In genomic region chr9:122110508-122110907, GRCm38 (mm10) we compare ENCODE assay signal across 11 mouse cellular contexts. TPM values are rescaled to one million over a fixed set of nuclear protein-coding genes. Genes with fewer than 3 reads are reported as not detected.
DNase-seq lines count a peak whose midpoint lies in the region; ATAC-seq and TF ChIP-seq lines count a peak whose summit lies in the region.
"Had no signal": no experiment of that assay in that cellular context is flagged by ENCODE, and none has a peak within 500 bp of the region (broad histone marks: within the 10 kb centered on the region; RNA-seq: fewer than 3 reads in every experiment).

No protein-coding gene starts in this region.

- H3K4me1 ChIP-seq in hindbrain, embryonic 15.5 days (replicated peaks) = 0 out of 2 replicates have a peak, but pooled peaks cover 3% of the 10 kb centered on the region
- peaks cover 5% of the 10 kb centered on the region; the same call in 1 of the 2 replicates for H3K4me1 ChIP-seq in hindbrain, embryonic 13.5 days (replicated peaks)
- H3K4me1 ChIP-seq in spleen, adult 2 months (ENCODE audit: control insufficient read depth, insufficient read depth, insufficient read length) = no peaks in the 10 kb centered on the region
- H3K4me1 ChIP-seq in midbrain, embryonic 11.5 days (ENCODE audit: control insufficient read depth, insufficient read depth, low read length) = no peaks in the 10 kb centered on the region

- H3K9ac ChIP-seq in hindbrain, embryonic 15.5 days = no peak overlapping the region
- no peak overlapping the region for H3K9ac ChIP-seq in hindbrain, embryonic 13.5 days
- no peak overlapping the region for H3K9ac ChIP-seq in midbrain, embryonic 11.5 days (ENCODE audit: low read length)
- H3K9ac ChIP-seq: liver, embryonic 15.5 days had no signal

- no peak overlapping the region for H3K4me2 ChIP-seq in hindbrain, embryonic 15.5 days
- no peak overlapping the region for H3K4me2 ChIP-seq in hindbrain, embryonic 13.5 days
- H3K4me2 ChIP-seq in midbrain, embryonic 11.5 days = no peak overlapping the region
- H3K4me2 ChIP-seq: liver, embryonic 15.5 days had no signal

- no peaks in the 10 kb centered on the region for H3K9me3 ChIP-seq in hindbrain, embryonic 15.5 days
- no peaks in the 10 kb centered on the region for H3K9me3 ChIP-seq in hindbrain, embryonic 13.5 days
- H3K9me3 ChIP-seq in midbrain, embryonic 11.5 days (ENCODE audit: control insufficient read depth, low read length) = no peaks in the 10 kb centered on the region
- H3K9me3 ChIP-seq: liver, embryonic 15.5 days had no signal

- no peaks in the 10 kb centered on the region for H3K36me3 ChIP-seq in hindbrain, embryonic 15.5 days
- H3K36me3 ChIP-seq in hindbrain, embryonic 13.5 days = no peaks in the 10 kb centered on the region
- no peaks in the 10 kb centered on the region for H3K36me3 ChIP-seq in spleen, adult 2 months (ENCODE audit: control insufficient read depth, insufficient read depth, low read length)
- no peaks in the 10 kb centered on the region for H3K36me3 ChIP-seq in midbrain, embryonic 11.5 days (ENCODE audit: control insufficient read depth, insufficient read depth, low read length)
- H3K36me3 ChIP-seq: liver, embryonic 15.5 days had no signal

- DNase-seq in left cerebral cortex, adult 2 months (ENCODE audit: extremely low spot score in 1 of 2, low spot score in 2 of 2) = no peak
- DNase-seq in left cerebral cortex, adult 18-20 months (ENCODE audit: low spot score in 2 of 2) = no peak
- no peak for DNase-seq in spleen, adult 2 months (ENCODE audit: low read depth in 1 of 2, low spot score in 2 of 2)
- no peak for DNase-seq in spleen, postnatal 36 days (ENCODE audit: low spot score in 2 of 2)
- no peak for DNase-seq in cerebellum, postnatal 36 days
- DNase-seq in midbrain, embryonic 11.5 days (ENCODE audit: low spot score, missing footprints) = no peak
- DNase-seq: right cerebral cortex, postnatal 14 days; thymus, postnatal 25 days had no signal

- H3K27me3 ChIP-seq in hindbrain, embryonic 15.5 days = no peaks in the 10 kb centered on the region
- H3K27me3 ChIP-seq in hindbrain, embryonic 13.5 days = no peaks in the 10 kb centered on the region
- 0 out of 2 replicates have a peak, but pooled peaks cover 1% of the 10 kb centered on the region for H3K27me3 ChIP-seq in spleen, adult 2 months (ENCODE audit: control insufficient read depth, insufficient read depth, low read length)
- no peaks in the 10 kb centered on the region for H3K27me3 ChIP-seq in midbrain, embryonic 11.5 days (ENCODE audit: control insufficient read depth, insufficient read depth, low read length)

- 85% methylated on average over 6 of the region's 6 CpGs for WGBS in hindbrain, embryonic 15.5 days
- 85% methylated on average over 6 of the region's 6 CpGs for WGBS in hindbrain, embryonic 13.5 days
- 91% methylated on average over 6 of the region's 6 CpGs for WGBS in spleen, adult 2 months
- 84% methylated on average over 6 of the region's 6 CpGs for WGBS in midbrain, embryonic 11.5 days

- intact Hi-C loops in left cerebral cortex, adult 2 months (cut with DNase I) = no loop called here

- TF ChIP-seq CTCF in left cerebral cortex, adult 2 months (IDR thresholded peaks at IDR 0.05) = no peak
- TF ChIP-seq CTCF in spleen, adult 2 months (IDR thresholded peaks at IDR 0.05; ENCODE audit: extremely low read depth, insufficient read depth, insufficient read length, insufficient replicate concordance) = no peak

- no peak overlapping the region for H3K4me3 ChIP-seq in hindbrain, embryonic 15.5 days
- no peak overlapping the region for H3K4me3 ChIP-seq in hindbrain, embryonic 13.5 days
- no peak overlapping the region for H3K4me3 ChIP-seq in left cerebral cortex, adult 2 months
- no peak overlapping the region for H3K4me3 ChIP-seq in spleen, adult 2 months (ENCODE audit: extremely low read depth, insufficient read depth, insufficient read length)
- no peak overlapping the region for H3K4me3 ChIP-seq in midbrain, embryonic 11.5 days (ENCODE audit: low read depth, low read length)
- H3K4me3 ChIP-seq: liver, embryonic 15.5 days had no signal

- peak overlapping the region; percentile 42; the same call in 1 of the 2 replicates for H3K27ac ChIP-seq in hindbrain, embryonic 15.5 days (replicated peaks)
- H3K27ac ChIP-seq in hindbrain, embryonic 13.5 days = no peak overlapping the region
- H3K27ac ChIP-seq in left cerebral cortex, adult 2 months = peak overlapping the region; percentile 30; the same call in 1 of the 2 replicates
- H3K27ac ChIP-seq in spleen, adult 2 months (ENCODE audit: insufficient read depth, low read length) = peak overlapping the region; percentile 22; the same call in 1 of the 2 replicates
- no peak overlapping the region for H3K27ac ChIP-seq in midbrain, embryonic 11.5 days (ENCODE audit: low read depth, low read length)

- no peak for ATAC-seq in hindbrain, embryonic 15.5 days (ENCODE audit: low FRiP score, low read depth)
- ATAC-seq in hindbrain, embryonic 13.5 days (ENCODE audit: low FRiP score) = no peak
- no peak for ATAC-seq in midbrain, embryonic 11.5 days (ENCODE audit: low FRiP score)

- no peak for TF ChIP-seq POLR2A in spleen, adult 2 months (IDR thresholded peaks at IDR 0.05; ENCODE audit: low read depth, low read length)

RNA-seq across cellular contexts. Expression of gene Snrk, which starts 6.6 kb away (rescaled TPM):
- 71.9 and 80.2 TPM in 2 replicates for polyA plus RNA-seq in hindbrain, embryonic 15.5 days (2015; fragmentation: Nextera tagmentation; extraction: Ambion mirVana)
- polyA plus RNA-seq in hindbrain, embryonic 13.5 days (2015; fragmentation: Nextera tagmentation; extraction: Ambion mirVana) = 56.2 and 61.3 TPM in 2 replicates
- total RNA-seq in left cerebral cortex, adult 2 months (2021) = 100 to 1,000 TPM; 113 to 129 TPM
- total RNA-seq in left cerebral cortex, adult 18-20 months (2021) = 100 to 1,000 TPM; 120 to 122 TPM
- 36.2 and 41.9 TPM in 2 replicates for polyA plus RNA-seq in spleen, adult 2 months (2012; rRNA removed)
- 24.9 and 26.1 TPM in 2 replicates for polyA plus RNA-seq in midbrain, embryonic 11.5 days (2014; fragmentation: Nextera tagmentation; extraction: Ambion mirVana)

Comparison
In these comparisons a context has a peak if more than half of its experiments do, and no peak if none do; other contexts are left out.
1. H3K27ac ChIP-seq: peak in hindbrain, embryonic 15.5 days (single experiment), left cerebral cortex, adult 2 months (single experiment) and spleen, adult 2 months (single experiment); none in hindbrain, embryonic 13.5 days (single experiment) and midbrain, embryonic 11.5 days (single experiment).